Mouse (Mus musculus): Measurements from ENCODE around the gene Tmem136.

GRCm38 (mm10) chr9:43150075-43150474 is 33.7 kb upstream of the Tmem136 start:
- TF ChIP-seq CTCF (IDR thresholded peaks at IDR 0.05; ENCODE audit: low read depth, low read length) (no peak), POLR2A (IDR thresholded peaks at IDR 0.05; ENCODE audit: extremely low read depth, insufficient read depth, low read length) (no peak)

Data from liver, adult 2 months (tissue).